ENCODE assay signal across 20 mouse cellular contexts in genomic region chr1:170505107-170505506, GRCm38 (mm10).
DNase-seq lines count a peak whose midpoint lies in the region; ATAC-seq lines count a peak whose summit lies in the region.
"Had no signal": no experiment of that assay in that cellular context is flagged by ENCODE, and none has a peak within 500 bp of the region (broad histone marks: within the 10 kb centered on the region; RNA-seq: fewer than 3 reads in every experiment).

No protein-coding gene starts in this region.

- H3K9me3 ChIP-seq in heart, embryonic 11.5 days (replicated peaks; ENCODE audit: control insufficient read depth, low read length): no peaks in the 10 kb centered on the region
- no peaks in the 10 kb centered on the region for H3K9me3 ChIP-seq in kidney, embryonic 14.5 days (ENCODE audit: control insufficient read depth, low read length)
- H3K9me3 ChIP-seq in kidney, embryonic 15.5 days (replicated peaks): no peaks in the 10 kb centered on the region
- H3K9me3 ChIP-seq: embryonic facial prominence, embryonic 10.5 days; forebrain, embryonic 13.5 days; hindbrain, embryonic 10.5 days; intestine, embryonic 15.5 days had no signal

- H3K4me3 ChIP-seq in heart, embryonic 11.5 days (ENCODE audit: low read depth, low read length): no peak overlapping the region
- H3K4me3 ChIP-seq in kidney, embryonic 14.5 days (ENCODE audit: low read length): no peak overlapping the region
- no peak overlapping the region for H3K4me3 ChIP-seq in kidney, embryonic 15.5 days (replicated peaks)
- H3K4me3 ChIP-seq: embryonic facial prominence, embryonic 10.5 days; forebrain, embryonic 13.5 days; gastrocnemius, adult 2 months; hindbrain, embryonic 10.5 days; intestine, embryonic 15.5 days had no signal

- peak overlapping the region; percentile 60; the same call in 1 of the 2 replicates for H3K27ac ChIP-seq in heart, embryonic 11.5 days (ENCODE audit: low read depth, low read length)
- no peak overlapping the region for H3K27ac ChIP-seq in kidney, embryonic 14.5 days (ENCODE audit: low read depth, low read length)
- no peak overlapping the region for H3K27ac ChIP-seq in kidney, embryonic 15.5 days
- H3K27ac ChIP-seq: embryonic facial prominence, embryonic 10.5 days; forebrain, embryonic 13.5 days; gastrocnemius, adult 2 months; hindbrain, embryonic 10.5 days; hindbrain, embryonic 14.5 days; intestine, embryonic 15.5 days had no signal

- H3K9ac ChIP-seq in heart, embryonic 11.5 days (ENCODE audit: low read depth, low read length): no peak overlapping the region
- no peak overlapping the region for H3K9ac ChIP-seq in kidney, embryonic 14.5 days (ENCODE audit: low read depth, low read length)
- no peak overlapping the region for H3K9ac ChIP-seq in kidney, embryonic 15.5 days
- H3K9ac ChIP-seq: forebrain, embryonic 13.5 days; forebrain, postnatal 0 days; hindbrain, embryonic 14.5 days; intestine, embryonic 15.5 days had no signal

- DNase-seq in heart, adult 18-20 months: no peak
- DNase-seq in MEL-GATA-1-ER (ENCODE audit: extremely low read depth, low read depth): peak; percentile 12
- no peak for DNase-seq in thymus, postnatal 0 days (ENCODE audit: low spot score)
- DNase-seq: adrenal gland, adult 8-10 months; adrenal gland, postnatal 36 days; cerebellum, adult 11 months; cerebellum, adult 8-10 months; forebrain, postnatal 0 days; gastrocnemius, adult 2 months; gastrocnemius, postnatal 25 days; kidney, adult 18-20 months had no signal

- H3K4me1 ChIP-seq in heart, embryonic 11.5 days (ENCODE audit: control insufficient read depth, insufficient read depth, low read length): peaks cover 48% of the 10 kb centered on the region
- peaks cover 8% of the 10 kb centered on the region; the same call in 1 of the 2 replicates for H3K4me1 ChIP-seq in kidney, embryonic 14.5 days (ENCODE audit: control insufficient read depth, insufficient read depth, low read length)
- H3K4me1 ChIP-seq in kidney, embryonic 15.5 days: peaks cover 34% of the 10 kb centered on the region

- H3K4me2 ChIP-seq in heart, embryonic 11.5 days: no peak overlapping the region
- H3K4me2 ChIP-seq in kidney, embryonic 14.5 days (replicated peaks; ENCODE audit: low read depth, low read length): no peak overlapping the region
- no peak overlapping the region for H3K4me2 ChIP-seq in kidney, embryonic 15.5 days
- H3K4me2 ChIP-seq: forebrain, embryonic 13.5 days; hindbrain, embryonic 14.5 days; intestine, embryonic 15.5 days had no signal

- no peaks in the 10 kb centered on the region for H3K27me3 ChIP-seq in heart, embryonic 11.5 days (ENCODE audit: control insufficient read depth, insufficient read depth, low read length)
- H3K27me3 ChIP-seq in kidney, embryonic 14.5 days (ENCODE audit: control insufficient read depth, insufficient read depth, low read length): no peaks in the 10 kb centered on the region
- H3K27me3 ChIP-seq in kidney, embryonic 15.5 days: no peaks in the 10 kb centered on the region
- H3K27me3 ChIP-seq: forebrain, embryonic 13.5 days; intestine, embryonic 15.5 days had no signal

- no peaks in the 10 kb centered on the region for H3K36me3 ChIP-seq in heart, embryonic 11.5 days (ENCODE audit: control insufficient read depth, insufficient read depth, low read length)
- H3K36me3 ChIP-seq in kidney, embryonic 14.5 days (ENCODE audit: control insufficient read depth, insufficient read depth, low read length): no peaks in the 10 kb centered on the region
- no peaks in the 10 kb centered on the region for H3K36me3 ChIP-seq in kidney, embryonic 15.5 days
- H3K36me3 ChIP-seq: embryonic facial prominence, embryonic 10.5 days; hindbrain, embryonic 10.5 days; intestine, embryonic 15.5 days had no signal

- 26% methylated on average over 3 of the region's 3 CpGs for WGBS in heart, embryonic 11.5 days (ENCODE audit: insufficient replicate concordance)
- 33% methylated on average over 3 of the region's 3 CpGs for WGBS in kidney, embryonic 14.5 days
- 39% methylated on average over 3 of the region's 3 CpGs for WGBS in kidney, embryonic 15.5 days

- no peak for ATAC-seq in heart, embryonic 11.5 days (replicated peaks; ENCODE audit: insufficient number of reproducible peaks, low FRiP score, low TSS enrichment)
- ATAC-seq in kidney, embryonic 14.5 days (ENCODE audit: low FRiP score, low TSS enrichment): 0 out of 2 replicates have a peak, but pooled peaks have one; percentile 14
- no peak; the same call in 1 of the 2 replicates for ATAC-seq in kidney, embryonic 15.5 days (replicated peaks; ENCODE audit: low FRiP score)
- ATAC-seq in megakaryocyte-erythroid progenitor cell, adult 5-6 weeks (replicated peaks; ENCODE audit: low FRiP score, low TSS enrichment, poor library complexity, severe bottlenecking): peak; percentile 27; the same call in 1 of the 2 replicates
- ATAC-seq: intestine, embryonic 15.5 days had no signal

Comparison
In these comparisons a context has a peak if more than half of its experiments do, and no peak if none do; other contexts are left out.
1. ATAC-seq: peak in kidney, embryonic 14.5 days (single experiment) and megakaryocyte-erythroid progenitor cell, adult 5-6 weeks (single experiment); none in heart, embryonic 11.5 days (single experiment) and kidney, embryonic 15.5 days (single experiment).